Mouse (Mus musculus) hindbrain, embryonic 11.5 days (tissue): ENCODE results near the gene Ttll12. TPM values are rescaled to one million over a fixed set of nuclear protein-coding genes. Genes with fewer than 3 reads are reported as not detected.

Experiments used
- ATAC-seq: fragments of 200-750 bp; cut with Nextera tagmentation; 2 replicates; pipeline ENCODE4 v1.8.0; 2017; ENCODE audit warnings: mild to moderate bottlenecking, moderate TSS enrichment, moderate library complexity; ENCODE audit not compliant: low FRiP score
- DNase-seq: peaks from one replicate; pipeline ENCODE4 v3.0.0-alpha.2; 2015; ENCODE audit warnings: low spot score
- H3K27ac ChIP-seq: fragments of 300-500 bp; sonication (generic); 2 replicates; pipeline ENCODE4 v1.5.1; 2014; ENCODE audit warnings: mild to moderate bottlenecking, low read depth, low read length
- H3K27me3 ChIP-seq: fragments of 300-500 bp; sonication (generic); 2 replicates; pipeline ENCODE4 v1.6.1; 2014; ENCODE audit warnings: mild to moderate bottlenecking, low read length, moderate library complexity, mixed read lengths; ENCODE audit not compliant: control insufficient read depth, insufficient read depth
- H3K36me3 ChIP-seq: fragments of 300-500 bp; sonication (generic); 2 replicates; pipeline ENCODE4 v1.6.1; 2014; ENCODE audit warnings: mild to moderate bottlenecking, low read length, moderate library complexity, mixed read lengths; ENCODE audit not compliant: control insufficient read depth, insufficient read depth
- H3K4me1 ChIP-seq: fragments of 300-500 bp; sonication (generic); replicated peaks from 2 replicates; pipeline ENCODE4 v1.6.1; 2014; ENCODE audit warnings: low read length, mixed read lengths; ENCODE audit not compliant: control insufficient read depth, insufficient read depth
- H3K4me2 ChIP-seq: fragments of 300-500 bp; sonication (generic); replicated peaks from 2 replicates; pipeline ENCODE4 v1.6.1; 2014; ENCODE audit warnings: mild to moderate bottlenecking, low read depth, low read length
- H3K4me3 ChIP-seq: fragments of 300-500 bp; sonication (generic); 2 replicates; pipeline ENCODE4 v1.5.1; 2014; ENCODE audit warnings: low read depth, low read length
- H3K9ac ChIP-seq: fragments of 300-500 bp; sonication (generic); 2 replicates; pipeline ENCODE4 v1.6.1; 2014; ENCODE audit warnings: low read depth, low read length
- H3K9me3 ChIP-seq: fragments of 300-500 bp; sonication (generic); 2 replicates; pipeline ENCODE4 v1.6.1; 2016; ENCODE audit warnings: low read length; ENCODE audit not compliant: control insufficient read depth
- WGBS: fragments of 180-500 bp; shearing (Covaris S2); extraction: QIAGEN DNeasy Blood & Tissue Kit; methylation state at CpG from one replicate; pipeline ENCODE4 v1.1.7; 2014; 5-methylcytosine and 5-hydroxymethylcytosine counted together
- polyA plus RNA-seq: library from polyadenylated mRNA; unstranded; fragments of >200 nt; fragmentation: Nextera tagmentation; extraction: Ambion mirVana; gene quantifications from 2 replicates; pipeline ENCODE4 v1.2.1, GENCODE M21; 2014

Gene Ttll12
- polyA plus RNA-seq, 1 experiment from 2014 or later, result 43.4 TPM

- H3K4me1 ChIP-seq, result no peaks in the 10 kb centered on the region
- H3K36me3 ChIP-seq, result peaks cover 5% of the 10 kb centered on the region; the same call in 1 of the 2 replicates
- H3K27ac ChIP-seq, result no peak overlapping the region
- no peaks in the 10 kb centered on the region for H3K27me3 ChIP-seq
- WGBS, result 84% methylated on average over 13 of the region's 13 CpGs
- H3K4me3 ChIP-seq, result no peak overlapping the region
- no peak for DNase-seq
- H3K9ac ChIP-seq, result no peak overlapping the region
- no peaks in the 10 kb centered on the region for H3K9me3 ChIP-seq
- H3K4me2 ChIP-seq, result no peak overlapping the region
- ATAC-seq, result no peak
These were observed 7.6 kb upstream of the Ttll12 start for GRCm38 (mm10) chr15:83602372-83603045.

GRCm38 (mm10) chr15:83601185-83601584 lies 6.2 kb upstream of the Ttll12 start:
- Histone ChIP-seq H3K4me1 (no peaks in the 10 kb centered on the region), H3K27ac (no peak overlapping the region), H3K9ac (no peak overlapping the region), H3K4me2 (no peak overlapping the region), H3K36me3 (no peaks in the 10 kb centered on the region), H3K27me3 (no peaks in the 10 kb centered on the region), H3K4me3 (no peak overlapping the region), H3K9me3 (no peaks in the 10 kb centered on the region)
- DNase-seq (no peak), ATAC-seq (no peak)
- WGBS, result 87% methylated on average over 4 of the region's 4 CpGs

GRCm38 (mm10) chr15:83596833-83597232 lies 1.9 kb upstream of the Ttll12 start:
- Histone ChIP-seq H3K27me3 (no peaks in the 10 kb centered on the region), H3K36me3 (no peaks in the 10 kb centered on the region), H3K9me3 (no peaks in the 10 kb centered on the region), H3K4me1 (peaks cover 6% of the 10 kb centered on the region), H3K4me3 (no peak overlapping the region), H3K4me2 (no peak overlapping the region), H3K27ac (no peak overlapping the region), H3K9ac (no peak overlapping the region)
- ATAC-seq (no peak), DNase-seq (no peak)
- 92% methylated on average over 4 of the region's 4 CpGs for WGBS

- Histone ChIP-seq H3K27ac (no peak overlapping the region), H3K27me3 (no peaks in the 10 kb centered on the region), H3K4me1 (peaks cover 6% of the 10 kb centered on the region), H3K4me3 (peak overlapping the region; percentile 78), H3K9me3 (no peaks in the 10 kb centered on the region), H3K4me2 (peak overlapping the region; percentile 79), H3K9ac (0 out of 2 replicates have a peak overlapping the region, but pooled peaks have one; percentile 34), H3K36me3 (no peaks in the 10 kb centered on the region)
- WGBS, result 37% methylated on average over 7 of the region's 7 CpGs
- DNase-seq, result no peak
- ATAC-seq, result 0 out of 2 replicates have a peak, but pooled peaks have one; percentile 21
These were observed 381 bp upstream of the Ttll12 start for GRCm38 (mm10) chr15:83595364-83595711.

- 11% methylated on average over 19 of the region's 19 CpGs for WGBS
- peak overlapping the region; percentile 78 for H3K4me3 ChIP-seq
These were observed 1.1 kb downstream of the Ttll12 start for GRCm38 (mm10) chr15:83593702-83594512.

GRCm38 (mm10) chr15:83593189-83593585 lies 1.8 kb downstream of the Ttll12 start:
- Histone ChIP-seq H3K4me1 (peaks cover 6% of the 10 kb centered on the region), H3K36me3 (no peaks in the 10 kb centered on the region), H3K27me3 (no peaks in the 10 kb centered on the region), H3K9ac (peak overlapping the region; percentile 82; the same call in 1 of the 2 replicates), H3K4me2 (peak overlapping the region; percentile 79), H3K4me3 (0 out of 2 replicates have a peak overlapping the region, but pooled peaks have one; percentile 78), H3K27ac (no peak overlapping the region), H3K9me3 (no peaks in the 10 kb centered on the region)
- no peak for DNase-seq
- no peak for ATAC-seq

More at GRCm38 (mm10) chr15:83593702-83594512, 1.1 kb downstream of the Ttll12 start:
- peak overlapping the region; percentile 79 for H3K4me2 ChIP-seq
- H3K9ac ChIP-seq, result peak overlapping the region; percentile 82
- no peak overlapping the region for H3K27ac ChIP-seq
- peak; percentile 55 for ATAC-seq
- H3K27me3 ChIP-seq, result no peaks in the 10 kb centered on the region
- no peaks in the 10 kb centered on the region for H3K9me3 ChIP-seq
- H3K4me1 ChIP-seq, result peaks cover 6% of the 10 kb centered on the region
- no peaks in the 10 kb centered on the region for H3K36me3 ChIP-seq
- DNase-seq, result peak; percentile 47

GRCm38 (mm10) chr15:83592260-83593188 lies 2.4 kb downstream of the Ttll12 start:
- Histone ChIP-seq H3K36me3 (no peaks in the 10 kb centered on the region), H3K4me1 (peaks cover 6% of the 10 kb centered on the region), H3K4me3 (no peak overlapping the region), H3K27me3 (no peaks in the 10 kb centered on the region), H3K27ac (no peak overlapping the region), H3K4me2 (no peak overlapping the region; the same call in 1 of the 2 replicates), H3K9ac (peak overlapping the region; percentile 82; the same call in 1 of the 2 replicates), H3K9me3 (no peaks in the 10 kb centered on the region)
- ATAC-seq (no peak), DNase-seq (no peak)
- WGBS, result 83% methylated on average over 8 of the region's 8 CpGs

- H3K27me3 ChIP-seq, result no peaks in the 10 kb centered on the region
- peaks cover 6% of the 10 kb centered on the region for H3K4me1 ChIP-seq
- DNase-seq, result no peak
- H3K36me3 ChIP-seq, result peaks cover 4% of the 10 kb centered on the region; the same call in 1 of the 2 replicates
- H3K27ac ChIP-seq, result no peak overlapping the region
- no peak for ATAC-seq
- 83% methylated on average over 6 of the region's 6 CpGs for WGBS
- no peak overlapping the region for H3K4me3 ChIP-seq
- no peak overlapping the region for H3K9ac ChIP-seq
- no peak overlapping the region for H3K4me2 ChIP-seq
- no peaks in the 10 kb centered on the region for H3K9me3 ChIP-seq
These were observed 3.2 kb downstream of the Ttll12 start for GRCm38 (mm10) chr15:83591758-83592157.
